Mouse (Mus musculus): ENCODE data around the gene Hsd17b12. TPM values are rescaled to one million over a fixed set of nuclear protein-coding genes. Genes with fewer than 3 reads are reported as not detected.

The Hsd17b12 gene
- polyA plus RNA-seq, 1 experiment from 2014 or later = 98.4 TPM

- WGBS = 85% methylated on average over 5 of the region's 5 CpGs
- Histone ChIP-seq H3K9ac (ENCODE audit: low read depth, low read length) (no peak overlapping the region), H3K36me3 (ENCODE audit: control insufficient read depth, insufficient read depth, low read length) (no peaks in the 10 kb centered on the region), H3K27me3 (replicated peaks; ENCODE audit: control insufficient read depth, insufficient read depth, low read length) (no peaks in the 10 kb centered on the region), H3K27ac (ENCODE audit: low read depth, low read length) (no peak overlapping the region), H3K4me1 (replicated peaks; ENCODE audit: control insufficient read depth, insufficient read depth, low read length) (no peaks in the 10 kb centered on the region), H3K4me3 (ENCODE audit: low read depth, low read length) (no peak overlapping the region), H3K9me3 (ENCODE audit: control insufficient read depth, low read length) (no peaks in the 10 kb centered on the region), H3K4me2 (no peak overlapping the region)
- DNase-seq (ENCODE audit: low spot score) (no peak), ATAC-seq (replicated peaks; ENCODE audit: low FRiP score) (no peak)
These were observed 98.3 kb downstream of the Hsd17b12 start for GRCm38 (mm10) chr2:94059459-94059858.

GRCm38 (mm10) chr2:94054813-94055212 lies 103.0 kb downstream of the Hsd17b12 start:
- DNase-seq (ENCODE audit: low spot score) (no peak), ATAC-seq (replicated peaks; ENCODE audit: low FRiP score) (no peak)
- Histone ChIP-seq H3K27me3 (replicated peaks; ENCODE audit: control insufficient read depth, insufficient read depth, low read length) (no peaks in the 10 kb centered on the region), H3K4me3 (ENCODE audit: low read depth, low read length) (no peak overlapping the region), H3K9ac (ENCODE audit: low read depth, low read length) (no peak overlapping the region), H3K27ac (ENCODE audit: low read depth, low read length) (no peak overlapping the region), H3K36me3 (ENCODE audit: control insufficient read depth, insufficient read depth, low read length) (no peaks in the 10 kb centered on the region), H3K9me3 (ENCODE audit: control insufficient read depth, low read length) (no peaks in the 10 kb centered on the region), H3K4me1 (replicated peaks; ENCODE audit: control insufficient read depth, insufficient read depth, low read length) (no peaks in the 10 kb centered on the region), H3K4me2 (no peak overlapping the region)

GRCm38 (mm10) chr2:94051952-94052351 lies 105.8 kb downstream of the Hsd17b12 start:
- no peak for DNase-seq (ENCODE audit: low spot score)
- no peak for ATAC-seq (replicated peaks; ENCODE audit: low FRiP score)
- H3K9me3 ChIP-seq (ENCODE audit: control insufficient read depth, low read length) = no peaks in the 10 kb centered on the region
- H3K36me3 ChIP-seq (ENCODE audit: control insufficient read depth, insufficient read depth, low read length) = no peaks in the 10 kb centered on the region
- no peak overlapping the region for H3K9ac ChIP-seq (ENCODE audit: low read depth, low read length)
- H3K27me3 ChIP-seq (replicated peaks; ENCODE audit: control insufficient read depth, insufficient read depth, low read length) = no peaks in the 10 kb centered on the region
- H3K4me1 ChIP-seq (replicated peaks; ENCODE audit: control insufficient read depth, insufficient read depth, low read length) = no peaks in the 10 kb centered on the region
- H3K4me3 ChIP-seq (ENCODE audit: low read depth, low read length) = no peak overlapping the region
- 91% methylated on average over 5 of the region's 5 CpGs for WGBS
- no peak overlapping the region for H3K4me2 ChIP-seq
- H3K27ac ChIP-seq (ENCODE audit: low read depth, low read length) = no peak overlapping the region

GRCm38 (mm10) chr2:94050901-94051300 lies 106.9 kb downstream of the Hsd17b12 start:
- Histone ChIP-seq H3K4me1 (replicated peaks; ENCODE audit: control insufficient read depth, insufficient read depth, low read length) (no peaks in the 10 kb centered on the region), H3K4me2 (no peak overlapping the region), H3K27me3 (replicated peaks; ENCODE audit: control insufficient read depth, insufficient read depth, low read length) (no peaks in the 10 kb centered on the region), H3K4me3 (ENCODE audit: low read depth, low read length) (no peak overlapping the region), H3K9ac (ENCODE audit: low read depth, low read length) (no peak overlapping the region), H3K36me3 (ENCODE audit: control insufficient read depth, insufficient read depth, low read length) (no peaks in the 10 kb centered on the region), H3K27ac (ENCODE audit: low read depth, low read length) (no peak overlapping the region), H3K9me3 (ENCODE audit: control insufficient read depth, low read length) (no peaks in the 10 kb centered on the region)
- ATAC-seq (replicated peaks; ENCODE audit: low FRiP score) = no peak
- WGBS = 97% methylated on average over 3 of the region's 3 CpGs
- no peak for DNase-seq (ENCODE audit: low spot score)

GRCm38 (mm10) chr2:94049471-94050176 lies 108.1 kb downstream of the Hsd17b12 start:
- ATAC-seq (replicated peaks; ENCODE audit: low FRiP score) (no peak), DNase-seq (ENCODE audit: low spot score) (no peak)
- Histone ChIP-seq H3K27ac (ENCODE audit: low read depth, low read length) (no peak overlapping the region), H3K9me3 (ENCODE audit: control insufficient read depth, low read length) (no peaks in the 10 kb centered on the region), H3K4me2 (no peak overlapping the region), H3K9ac (ENCODE audit: low read depth, low read length) (no peak overlapping the region), H3K4me3 (ENCODE audit: low read depth, low read length) (no peak overlapping the region), H3K27me3 (replicated peaks; ENCODE audit: control insufficient read depth, insufficient read depth, low read length) (no peaks in the 10 kb centered on the region), H3K36me3 (ENCODE audit: control insufficient read depth, insufficient read depth, low read length) (no peaks in the 10 kb centered on the region), H3K4me1 (replicated peaks; ENCODE audit: control insufficient read depth, insufficient read depth, low read length) (no peaks in the 10 kb centered on the region)
- 86% methylated on average over 5 of the region's 5 CpGs for WGBS

GRCm38 (mm10) chr2:94048733-94049470 lies 108.9 kb downstream of the Hsd17b12 start:
- no peak overlapping the region for H3K4me3 ChIP-seq (ENCODE audit: low read depth, low read length)
- no peak overlapping the region for H3K27ac ChIP-seq (ENCODE audit: low read depth, low read length)
- H3K36me3 ChIP-seq (ENCODE audit: control insufficient read depth, insufficient read depth, low read length) = no peaks in the 10 kb centered on the region
- no peak overlapping the region for H3K4me2 ChIP-seq
- no peaks in the 10 kb centered on the region for H3K4me1 ChIP-seq (replicated peaks; ENCODE audit: control insufficient read depth, insufficient read depth, low read length)
- ATAC-seq (replicated peaks; ENCODE audit: low FRiP score) = no peak
- H3K9me3 ChIP-seq (ENCODE audit: control insufficient read depth, low read length) = no peaks in the 10 kb centered on the region
- no peaks in the 10 kb centered on the region for H3K27me3 ChIP-seq (replicated peaks; ENCODE audit: control insufficient read depth, insufficient read depth, low read length)
- 77% methylated on average over 5 of the region's 5 CpGs for WGBS
- DNase-seq (ENCODE audit: low spot score) = no peak
- no peak overlapping the region for H3K9ac ChIP-seq (ENCODE audit: low read depth, low read length)

- no peaks in the 10 kb centered on the region for H3K9me3 ChIP-seq (ENCODE audit: control insufficient read depth, low read length)
- 69% methylated on average over 1 of the region's 1 CpGs for WGBS
- no peak overlapping the region for H3K9ac ChIP-seq (ENCODE audit: low read depth, low read length)
- H3K4me3 ChIP-seq (ENCODE audit: low read depth, low read length) = no peak overlapping the region
- H3K36me3 ChIP-seq (ENCODE audit: control insufficient read depth, insufficient read depth, low read length) = no peaks in the 10 kb centered on the region
- ATAC-seq (replicated peaks; ENCODE audit: low FRiP score) = no peak
- no peaks in the 10 kb centered on the region for H3K4me1 ChIP-seq (replicated peaks; ENCODE audit: control insufficient read depth, insufficient read depth, low read length)
- no peak for DNase-seq (ENCODE audit: low spot score)
- H3K27me3 ChIP-seq (replicated peaks; ENCODE audit: control insufficient read depth, insufficient read depth, low read length) = no peaks in the 10 kb centered on the region
- no peak overlapping the region for H3K4me2 ChIP-seq
- H3K27ac ChIP-seq (ENCODE audit: low read depth, low read length) = no peak overlapping the region
These were observed 109.5 kb downstream of the Hsd17b12 start for GRCm38 (mm10) chr2:94048271-94048670.

- Histone ChIP-seq H3K4me1 (replicated peaks; ENCODE audit: control insufficient read depth, insufficient read depth, low read length) (no peaks in the 10 kb centered on the region), H3K36me3 (ENCODE audit: control insufficient read depth, insufficient read depth, low read length) (no peaks in the 10 kb centered on the region), H3K9me3 (ENCODE audit: control insufficient read depth, low read length) (no peaks in the 10 kb centered on the region), H3K27ac (ENCODE audit: low read depth, low read length) (no peak overlapping the region), H3K9ac (ENCODE audit: low read depth, low read length) (no peak overlapping the region), H3K4me2 (no peak overlapping the region), H3K4me3 (ENCODE audit: low read depth, low read length) (no peak overlapping the region), H3K27me3 (replicated peaks; ENCODE audit: control insufficient read depth, insufficient read depth, low read length) (no peaks in the 10 kb centered on the region)
- WGBS = 71% methylated on average over 6 of the region's 6 CpGs
- DNase-seq (ENCODE audit: low spot score) (no peak), ATAC-seq (replicated peaks; ENCODE audit: low FRiP score) (no peak)
These were observed 112.2 kb downstream of the Hsd17b12 start for GRCm38 (mm10) chr2:94045411-94046090.
